ENCODE assay signal across 27 mouse cellular contexts in genomic region chr5:135192431-135192830, GRCm38 (mm10). TPM values are rescaled to one million over a fixed set of nuclear protein-coding genes. Genes with fewer than 3 reads are reported as not detected.
DNase-seq lines count a peak whose midpoint lies in the region; ATAC-seq and TF ChIP-seq lines count a peak whose summit lies in the region.
"Had no signal": no experiment of that assay in that cellular context is flagged by ENCODE, and none has a peak within 500 bp of the region (broad histone marks: within the 10 kb centered on the region; RNA-seq: fewer than 3 reads in every experiment).

No protein-coding gene starts in this region.

- H3K4me2 ChIP-seq in hindbrain, embryonic 14.5 days (replicated peaks) = no peak overlapping the region
- no peak overlapping the region for H3K4me2 ChIP-seq in hindbrain, embryonic 13.5 days
- H3K4me2 ChIP-seq in stomach, embryonic 16.5 days (ENCODE audit: low read depth, low read length) = no peak overlapping the region
- H3K4me2 ChIP-seq in stomach, postnatal 0 days (replicated peaks; ENCODE audit: low read depth) = no peak overlapping the region
- H3K4me2 ChIP-seq: embryonic facial prominence, embryonic 12.5 days; forebrain, embryonic 15.5 days; heart, embryonic 15.5 days; hindbrain, embryonic 15.5 days; neural tube, embryonic 12.5 days had no signal

- no peak overlapping the region for H3K27ac ChIP-seq in hindbrain, embryonic 14.5 days
- H3K27ac ChIP-seq in hindbrain, embryonic 13.5 days = no peak overlapping the region
- H3K27ac ChIP-seq in stomach, embryonic 16.5 days (ENCODE audit: low read length) = no peak overlapping the region
- H3K27ac ChIP-seq in stomach, postnatal 0 days (replicated peaks) = no peak overlapping the region
- H3K27ac ChIP-seq: embryonic facial prominence, embryonic 12.5 days; forebrain, embryonic 15.5 days; heart, embryonic 15.5 days; hindbrain, embryonic 15.5 days; kidney, postnatal 0 days; left cerebral cortex, adult 2 months; neural tube, embryonic 12.5 days had no signal

- no peak for TF ChIP-seq CTCF in stomach, postnatal 0 days (IDR thresholded peaks at IDR 0.05; ENCODE audit: low read depth)

- no peak overlapping the region for H3K4me3 ChIP-seq in hindbrain, embryonic 14.5 days (replicated peaks; ENCODE audit: low read length)
- no peak overlapping the region for H3K4me3 ChIP-seq in hindbrain, embryonic 13.5 days
- no peak overlapping the region for H3K4me3 ChIP-seq in stomach, embryonic 16.5 days (replicated peaks; ENCODE audit: low read length)
- H3K4me3 ChIP-seq in stomach, postnatal 0 days (ENCODE audit: low read depth, low read length) = no peak overlapping the region
- H3K4me3 ChIP-seq: embryonic facial prominence, embryonic 12.5 days; forebrain, embryonic 15.5 days; heart, embryonic 15.5 days; hindbrain, embryonic 15.5 days; left cerebral cortex, adult 2 months; neural tube, embryonic 12.5 days had no signal

- ATAC-seq in hindbrain, embryonic 14.5 days (ENCODE audit: low FRiP score) = no peak
- ATAC-seq in hindbrain, embryonic 13.5 days (ENCODE audit: low FRiP score) = no peak
- ATAC-seq in stomach, embryonic 16.5 days (ENCODE audit: insufficient read depth, low FRiP score) = no peak
- ATAC-seq in stomach, postnatal 0 days (ENCODE audit: low FRiP score, low TSS enrichment) = no peak
- ATAC-seq: forebrain, embryonic 15.5 days; liver, postnatal 0 days; Patski had no signal

- peaks cover 31% of the 10 kb centered on the region for H3K36me3 ChIP-seq in hindbrain, embryonic 14.5 days (replicated peaks; ENCODE audit: control insufficient read depth, insufficient read depth)
- peaks cover 17% of the 10 kb centered on the region for H3K36me3 ChIP-seq in hindbrain, embryonic 13.5 days
- no peaks in the 10 kb centered on the region for H3K36me3 ChIP-seq in stomach, embryonic 16.5 days (ENCODE audit: control insufficient read depth, insufficient read depth, low read length)
- H3K36me3 ChIP-seq in stomach, postnatal 0 days (ENCODE audit: control insufficient read depth, insufficient read depth, low read length) = no peaks in the 10 kb centered on the region

- 92% methylated on average over 1 of the region's 1 CpGs for WGBS in hindbrain, embryonic 14.5 days
- WGBS in hindbrain, embryonic 13.5 days = 95% methylated on average over 1 of the region's 1 CpGs
- WGBS in stomach, embryonic 16.5 days = 89% methylated on average over 1 of the region's 1 CpGs
- WGBS in stomach, postnatal 0 days = 83% methylated on average over 1 of the region's 1 CpGs

- TF ChIP-seq EP300 in stomach, postnatal 0 days (optimal IDR thresholded peaks at IDR 0.05) = no peak

- H3K4me1 ChIP-seq in hindbrain, embryonic 14.5 days (replicated peaks; ENCODE audit: control insufficient read depth, insufficient read depth, low read length) = peaks cover 22% of the 10 kb centered on the region
- H3K4me1 ChIP-seq in hindbrain, embryonic 13.5 days (replicated peaks) = peaks cover 42% of the 10 kb centered on the region
- peaks cover 21% of the 10 kb centered on the region for H3K4me1 ChIP-seq in stomach, embryonic 16.5 days (ENCODE audit: control insufficient read depth, insufficient read depth, low read length)
- H3K4me1 ChIP-seq in stomach, postnatal 0 days (replicated peaks; ENCODE audit: control insufficient read depth, insufficient read depth) = peaks cover 3% of the 10 kb centered on the region; the same call in 1 of the 2 replicates

- DNase-seq in embryo, embryonic 10.5 days (ENCODE audit: low spot score) = peak; percentile 23
- DNase-seq in embryo, embryonic 10 days (ENCODE audit: low spot score) = no peak
- no peak for DNase-seq in hindbrain, embryonic 14.5 days (ENCODE audit: low spot score)
- DNase-seq in stomach, postnatal 0 days (ENCODE audit: low spot score) = no peak
- DNase-seq in right cerebral cortex, postnatal 4 days = no peak
- DNase-seq in c-Kit-positive CD71-positive TER-119-positive erythroid progenitor cells, embryonic 14.5 days (ENCODE audit: low spot score) = no peak
- DNase-seq: adrenal gland, adult 8-10 months; cerebellum, adult 8-10 months; gastrocnemius, postnatal 10 days; heart, adult 18-20 months; heart, postnatal 36 days; kidney, adult 2 months; layer of hippocampus, adult 9-11 months; liver, postnatal 0 days; lung, postnatal 10 days; midbrain, embryonic 14.5 days; right cerebral cortex, adult 18-20 months had no signal

- H3K9ac ChIP-seq in hindbrain, embryonic 14.5 days = 0 out of 2 replicates have a peak overlapping the region, but pooled peaks have one; percentile 16
- H3K9ac ChIP-seq in hindbrain, embryonic 13.5 days = no peak overlapping the region
- peak overlapping the region; percentile 12; the same call in 1 of the 2 replicates for H3K9ac ChIP-seq in stomach, embryonic 16.5 days (ENCODE audit: low read length)
- H3K9ac ChIP-seq in stomach, postnatal 0 days (ENCODE audit: low read length) = no peak overlapping the region
- H3K9ac ChIP-seq: embryonic facial prominence, embryonic 12.5 days; forebrain, embryonic 15.5 days; heart, embryonic 15.5 days; hindbrain, embryonic 15.5 days; liver, postnatal 0 days; neural tube, embryonic 12.5 days had no signal

- H3K27me3 ChIP-seq in hindbrain, embryonic 14.5 days (ENCODE audit: control insufficient read depth, insufficient read depth, low read length) = no peaks in the 10 kb centered on the region
- no peaks in the 10 kb centered on the region for H3K27me3 ChIP-seq in hindbrain, embryonic 13.5 days
- no peaks in the 10 kb centered on the region for H3K27me3 ChIP-seq in stomach, embryonic 16.5 days (ENCODE audit: control insufficient read depth, insufficient read depth, low read length)
- no peaks in the 10 kb centered on the region for H3K27me3 ChIP-seq in stomach, postnatal 0 days (ENCODE audit: control insufficient read depth, insufficient read depth, low read length)
- H3K27me3 ChIP-seq: embryonic facial prominence, embryonic 12.5 days; forebrain, embryonic 15.5 days; heart, embryonic 15.5 days; hindbrain, embryonic 15.5 days; neural tube, embryonic 12.5 days; Patski had no signal

- H3K9me3 ChIP-seq in hindbrain, embryonic 14.5 days (ENCODE audit: control insufficient read depth, low read length) = no peaks in the 10 kb centered on the region
- H3K9me3 ChIP-seq in hindbrain, embryonic 13.5 days = no peaks in the 10 kb centered on the region
- no peaks in the 10 kb centered on the region for H3K9me3 ChIP-seq in stomach, embryonic 16.5 days (replicated peaks; ENCODE audit: control insufficient read depth, low read length)
- H3K9me3 ChIP-seq in stomach, postnatal 0 days (ENCODE audit: control insufficient read depth, low read length) = no peaks in the 10 kb centered on the region
- H3K9me3 ChIP-seq: embryonic facial prominence, embryonic 12.5 days; forebrain, embryonic 15.5 days; heart, embryonic 15.5 days; hindbrain, embryonic 15.5 days; neural tube, embryonic 12.5 days had no signal

RNA-seq across cellular contexts. Expression of gene Baz1b, which starts 5.4 kb away (rescaled TPM):
- polyA plus RNA-seq in hindbrain, embryonic 14.5 days (2014; fragmentation: Nextera tagmentation; extraction: Ambion mirVana) = 35.3 and 37.0 TPM in 2 replicates
- polyA plus RNA-seq in hindbrain, embryonic 13.5 days (2015; fragmentation: Nextera tagmentation; extraction: Ambion mirVana) = 35.9 and 38.1 TPM in 2 replicates
- 24.3 and 28.5 TPM in 2 replicates for polyA plus RNA-seq in stomach, embryonic 16.5 days (2015; fragmentation: Nextera tagmentation; extraction: Ambion mirVana)
- 9.6 and 10.2 TPM in 2 replicates for polyA plus RNA-seq in stomach, postnatal 0 days (2015; fragmentation: Nextera tagmentation; extraction: Ambion mirVana)

RNA-seq across cellular contexts. Expression of gene Bcl7b, which starts 24.3 kb away (rescaled TPM):
- polyA plus RNA-seq in hindbrain, embryonic 14.5 days (2014; fragmentation: Nextera tagmentation; extraction: Ambion mirVana) = 35.8 and 35.9 TPM in 2 replicates
- polyA plus RNA-seq in hindbrain, embryonic 13.5 days (2015; fragmentation: Nextera tagmentation; extraction: Ambion mirVana) = 45.3 and 52.1 TPM in 2 replicates
- polyA plus RNA-seq in stomach, embryonic 16.5 days (2015; fragmentation: Nextera tagmentation; extraction: Ambion mirVana) = 50.1 and 54.6 TPM in 2 replicates
- polyA plus RNA-seq in stomach, postnatal 0 days (2015; fragmentation: Nextera tagmentation; extraction: Ambion mirVana) = 46.4 and 50.4 TPM in 2 replicates

RNA-seq across cellular contexts. Expression of gene Tbl2, which starts 43.0 kb away (rescaled TPM):
- 15.6 and 16.0 TPM in 2 replicates for polyA plus RNA-seq in hindbrain, embryonic 14.5 days (2014; fragmentation: Nextera tagmentation; extraction: Ambion mirVana)
- polyA plus RNA-seq in hindbrain, embryonic 13.5 days (2015; fragmentation: Nextera tagmentation; extraction: Ambion mirVana) = 14.9 and 16.7 TPM in 2 replicates
- polyA plus RNA-seq in stomach, embryonic 16.5 days (2015; fragmentation: Nextera tagmentation; extraction: Ambion mirVana) = 23.9 and 26.4 TPM in 2 replicates
- polyA plus RNA-seq in stomach, postnatal 0 days (2015; fragmentation: Nextera tagmentation; extraction: Ambion mirVana) = 9.9 and 11.6 TPM in 2 replicates

RNA-seq across cellular contexts. Expression of gene Fzd9, which starts 58.6 kb away (rescaled TPM):
- polyA plus RNA-seq in hindbrain, embryonic 14.5 days (2014; fragmentation: Nextera tagmentation; extraction: Ambion mirVana) = 14.7 and 15.9 TPM in 2 replicates
- 12.3 and 14.3 TPM in 2 replicates for polyA plus RNA-seq in hindbrain, embryonic 13.5 days (2015; fragmentation: Nextera tagmentation; extraction: Ambion mirVana)
- polyA plus RNA-seq in stomach, embryonic 16.5 days (2015; fragmentation: Nextera tagmentation; extraction: Ambion mirVana) = 0.47 and 1.5 TPM in 2 replicates
- polyA plus RNA-seq in stomach, postnatal 0 days (2015; fragmentation: Nextera tagmentation; extraction: Ambion mirVana) = 0.42 and 0.54 TPM in 2 replicates

Comparison
In these comparisons a context has a peak if more than half of its experiments do, and no peak if none do; other contexts are left out.
1. H3K9ac ChIP-seq: peak in hindbrain, embryonic 14.5 days (single experiment) and stomach, embryonic 16.5 days (single experiment); none in hindbrain, embryonic 13.5 days (single experiment) and stomach, postnatal 0 days (single experiment).